Mouse (Mus musculus) lung, postnatal 0 days (tissue): ENCODE data around the gene Msi2.

Experiments
- CTCF ChIP-seq: IDR thresholded peaks from 2 replicates; pipeline ENCODE4 v1.5.1; 2016; ENCODE audit warnings: antibody characterized with exemption, mild to moderate bottlenecking
- EP300 ChIP-seq: IDR thresholded peaks from 2 replicates; pipeline ENCODE4 v1.6.1; 2016; ENCODE audit warnings: antibody characterized with exemption, mild to moderate bottlenecking, control low read depth

DNA sequence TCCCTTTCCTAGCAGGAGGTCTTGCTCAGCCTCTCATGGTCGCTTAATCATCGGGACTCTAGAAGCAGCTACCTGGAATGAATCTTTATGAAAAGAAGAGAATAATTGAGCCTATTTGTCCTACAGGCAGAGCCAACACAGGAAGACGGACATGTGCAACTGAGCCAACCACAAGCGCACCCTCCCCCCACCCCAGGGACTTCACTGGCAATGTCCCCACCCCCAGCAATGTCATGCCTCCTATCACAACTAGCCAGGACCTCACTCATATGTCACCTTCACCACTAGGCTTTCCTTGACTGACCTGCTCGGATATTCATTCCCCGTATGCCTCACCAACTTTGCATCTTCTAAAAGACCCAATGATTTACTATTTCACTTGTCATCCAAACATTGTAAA is 112.5 kb downstream of the Msi2 start:
- TF ChIP-seq CTCF (no peak), EP300 (no peak)
